Mouse (Mus musculus): ENCODE measurements around the gene Myo7a. TPM values are rescaled to one million over a fixed set of nuclear protein-coding genes. Genes with fewer than 3 reads are reported as not detected.

Gene Myo7a
- total RNA-seq, 2 experiments from 2014 or later: 2.6 to 3.2 TPM

Other genes with a start within 250 kb of the Myo7a start
- gene Gdpd4, start 199.6 kb downstream of the Myo7a start, total RNA-seq (2021): under 1 TPM in 1 of 2 experiments, not detected in 1; 0.08 TPM
- under 1 TPM in 1 of 2 experiments, not detected in 1; 0.12 TPM for gene Omp, start 26.0 kb upstream of the Myo7a start, total RNA-seq (2021)
- 1 to 10 TPM; 1.7 to 1.9 TPM for gene Capn5, start 58.8 kb upstream of the Myo7a start, total RNA-seq (2021)
- not detected for gene B3gnt6, start 80.0 kb upstream of the Myo7a start, total RNA-seq (2021)
- 1 to 10 TPM; 4.9 to 5.3 TPM for gene Acer3, start 201.7 kb upstream of the Myo7a start, total RNA-seq (2021)
- 1 to 10 TPM; 1.1 to 1.5 TPM for gene Tsku, start 241.8 kb upstream of the Myo7a start, total RNA-seq (2021)